Mouse (Mus musculus) lung, embryonic 16.5 days (tissue): ENCODE measurements around the gene Ggta1. TPM values are rescaled to one million over a fixed set of nuclear protein-coding genes. Genes with fewer than 3 reads are reported as not detected.

Experiments used
- ATAC-seq: fragments of 200-750 bp; cut with Nextera tagmentation; 2 replicates; pipeline ENCODE4 v1.8.0; 2017; ENCODE audit warnings: low read depth, mild to moderate bottlenecking, moderate library complexity
- H3K27ac ChIP-seq: fragments of 300-500 bp; sonication (generic); 2 replicates; pipeline ENCODE4 v1.5.1; 2014; ENCODE audit warnings: mild to moderate bottlenecking, control low read depth, low read length
- H3K27me3 ChIP-seq: fragments of 300-500 bp; sonication (generic); 2 replicates; pipeline ENCODE4 v1.6.1; 2014; ENCODE audit warnings: low read depth, low read length, mixed read lengths; ENCODE audit not compliant: control insufficient read depth, insufficient read depth
- H3K36me3 ChIP-seq: fragments of 300-500 bp; sonication (generic); 2 replicates; pipeline ENCODE4 v1.6.1; 2014; ENCODE audit warnings: low read length; ENCODE audit not compliant: control insufficient read depth, insufficient read depth
- H3K4me1 ChIP-seq: fragments of 300-500 bp; sonication (generic); replicated peaks from 2 replicates; pipeline ENCODE4 v1.6.1; 2014; ENCODE audit warnings: low read length, mixed read lengths; ENCODE audit not compliant: control insufficient read depth, insufficient read depth
- H3K4me2 ChIP-seq: fragments of 300-500 bp; sonication (generic); 2 replicates; pipeline ENCODE4 v1.6.1; 2014; ENCODE audit warnings: low read depth, low read length, control low read depth
- H3K4me3 ChIP-seq: fragments of 300-500 bp; sonication (generic); 2 replicates; pipeline ENCODE4 v1.5.1; 2014; ENCODE audit warnings: mild to moderate bottlenecking, low read length, control low read depth
- H3K9ac ChIP-seq: fragments of 300-500 bp; sonication (generic); 2 replicates; pipeline ENCODE4 v1.6.1; 2014; ENCODE audit warnings: low read length, control low read depth
- H3K9me3 ChIP-seq: fragments of 300-500 bp; sonication (generic); 2 replicates; pipeline ENCODE4 v1.6.1; 2016; ENCODE audit warnings: low read length; ENCODE audit not compliant: control insufficient read depth
- WGBS: fragments of 180-500 bp; shearing (Covaris S2); extraction: QIAGEN DNeasy Blood & Tissue Kit; methylation state at CpG from one replicate; pipeline ENCODE4 v1.1.7; 2014; 5-methylcytosine and 5-hydroxymethylcytosine counted together
- polyA plus RNA-seq: library from polyadenylated mRNA; unstranded; fragments of >200 nt; fragmentation: Nextera tagmentation; extraction: Ambion mirVana; gene quantifications from 2 replicates; pipeline ENCODE4 v1.2.1, GENCODE M21; 2015

Ggta1 gene
- polyA plus RNA-seq, 1 experiment from 2014 or later, result 21.9 TPM

- WGBS, result 45% methylated on average over 11 of the region's 11 CpGs
- Histone ChIP-seq H3K4me2 (no peak overlapping the region), H3K9ac (no peak overlapping the region), H3K4me3 (no peak overlapping the region), H3K36me3 (peaks cover 3% of the 10 kb centered on the region), H3K4me1 (peaks cover 5% of the 10 kb centered on the region), H3K9me3 (no peaks in the 10 kb centered on the region), H3K27me3 (no peaks in the 10 kb centered on the region), H3K27ac (no peak overlapping the region)
- peak; percentile 52; the same call in 1 of the 2 replicates for ATAC-seq
These were observed 65.3 kb downstream of the Ggta1 start for GRCm38 (mm10) chr2:35397590-35398173.

GRCm38 (mm10) chr2:35397096-35397495 lies 65.9 kb downstream of the Ggta1 start, which contains the start of gene 4930402F06Rik:
TSS of gene 4930402F06Rik (minus strand) at chr2:35397175.
- Histone ChIP-seq H3K27ac (no peak within 1 kb of the TSS), H3K4me3 (no peak within 1 kb of the TSS), H3K4me1 (peaks cover 5% of the 10 kb centered on the region), H3K9ac (no peak within 1 kb of the TSS), H3K27me3 (no peaks in the 10 kb centered on the region), H3K4me2 (no peak within 1 kb of the TSS), H3K9me3 (no peaks in the 10 kb centered on the region), H3K36me3 (no peaks in the 10 kb centered on the region; the same call in 1 of the 2 replicates)
- peak; percentile 43 for ATAC-seq
- 56% methylated on average over 5 of the region's 5 CpGs for WGBS

DNA sequence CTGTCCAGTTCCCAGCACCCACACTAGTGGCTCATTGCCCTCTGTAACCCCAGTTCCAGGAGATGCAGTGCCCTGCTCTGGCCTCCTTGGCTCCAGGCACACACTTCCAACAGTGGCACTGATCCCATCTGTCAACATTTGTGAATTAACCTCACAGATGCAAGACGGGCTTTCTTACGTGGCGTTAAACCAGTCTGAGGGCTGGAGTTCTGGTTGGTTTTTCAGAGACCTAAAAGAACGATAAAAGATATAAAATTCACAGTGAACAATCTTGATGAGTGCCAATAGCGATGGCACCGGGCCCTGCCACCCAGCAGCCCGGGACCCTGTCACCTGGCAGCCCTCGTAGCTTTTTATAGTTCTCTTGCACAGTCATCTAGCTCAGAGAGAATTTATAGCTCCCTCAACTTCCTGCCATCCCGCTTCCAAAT lies 77.6 kb downstream of the Ggta1 start:
- H3K4me2 ChIP-seq, result no peak overlapping the region
- H3K27ac ChIP-seq, result no peak overlapping the region
- H3K36me3 ChIP-seq, result no peaks in the 10 kb centered on the region
- H3K9me3 ChIP-seq, result peaks cover 4% of the 10 kb centered on the region
- no peak for ATAC-seq
- H3K4me3 ChIP-seq, result no peak overlapping the region
- no peaks in the 10 kb centered on the region for H3K4me1 ChIP-seq
- 65% methylated on average over 9 of the region's 9 CpGs for WGBS
- no peak overlapping the region for H3K9ac ChIP-seq
- no peaks in the 10 kb centered on the region for H3K27me3 ChIP-seq

- Histone ChIP-seq H3K27ac (no peak overlapping the region), H3K27me3 (no peaks in the 10 kb centered on the region)
- ATAC-seq, result no peak
These were observed 83.7 kb downstream of the Ggta1 start for GRCm38 (mm10) chr2:35379306-35379705.

GRCm38 (mm10) chr2:35377600-35377999 lies 85.4 kb downstream of the Ggta1 start:
- H3K27ac ChIP-seq, result no peak overlapping the region

More at GRCm38 (mm10) chr2:35379306-35379705, 83.7 kb downstream of the Ggta1 start:
- Histone ChIP-seq H3K9me3 (no peaks in the 10 kb centered on the region), H3K9ac (no peak overlapping the region), H3K4me3 (no peak overlapping the region), H3K4me1 (0 out of 2 replicates have a peak, but pooled peaks cover 3% of the 10 kb centered on the region), H3K4me2 (no peak overlapping the region), H3K36me3 (no peaks in the 10 kb centered on the region)
- 59% methylated on average over 9 of the region's 9 CpGs for WGBS

DNA sequence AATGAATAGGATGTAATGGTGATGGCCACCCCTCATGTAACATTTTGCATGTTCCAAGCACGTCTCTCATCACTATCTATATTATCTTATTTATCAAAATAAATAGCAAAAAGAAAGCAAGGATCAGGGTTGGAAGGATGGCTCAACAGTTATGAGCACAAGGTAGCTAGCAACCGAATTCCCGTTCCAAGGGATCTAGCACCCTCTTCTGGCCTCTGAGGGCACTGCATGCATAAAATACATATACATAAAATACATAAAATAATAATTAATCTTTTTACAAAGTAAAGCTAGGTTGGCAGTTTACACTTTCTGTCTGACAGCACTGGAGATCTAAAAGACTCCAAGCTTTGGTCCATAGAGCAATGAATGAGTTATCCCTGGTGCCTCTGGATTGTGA lies 90.0 kb downstream of the Ggta1 start:
- Histone ChIP-seq H3K4me2 (no peak overlapping the region), H3K4me3 (no peak overlapping the region), H3K27ac (no peak overlapping the region), H3K27me3 (no peaks in the 10 kb centered on the region), H3K4me1 (0 out of 2 replicates have a peak, but pooled peaks cover 3% of the 10 kb centered on the region), H3K9ac (no peak overlapping the region), H3K9me3 (no peaks in the 10 kb centered on the region), H3K36me3 (no peaks in the 10 kb centered on the region)
- 14% methylated on average over 3 of the region's 3 CpGs for WGBS
- no peak for ATAC-seq

More at GRCm38 (mm10) chr2:35377600-35377999, 85.4 kb downstream of the Ggta1 start:
- Histone ChIP-seq H3K36me3 (no peaks in the 10 kb centered on the region), H3K4me3 (no peak overlapping the region), H3K4me2 (no peak overlapping the region), H3K9me3 (no peaks in the 10 kb centered on the region), H3K4me1 (0 out of 2 replicates have a peak, but pooled peaks cover 3% of the 10 kb centered on the region), H3K27me3 (no peaks in the 10 kb centered on the region), H3K9ac (no peak overlapping the region)
- 17% methylated on average over 6 of the region's 6 CpGs for WGBS
- ATAC-seq, result no peak

DNA sequence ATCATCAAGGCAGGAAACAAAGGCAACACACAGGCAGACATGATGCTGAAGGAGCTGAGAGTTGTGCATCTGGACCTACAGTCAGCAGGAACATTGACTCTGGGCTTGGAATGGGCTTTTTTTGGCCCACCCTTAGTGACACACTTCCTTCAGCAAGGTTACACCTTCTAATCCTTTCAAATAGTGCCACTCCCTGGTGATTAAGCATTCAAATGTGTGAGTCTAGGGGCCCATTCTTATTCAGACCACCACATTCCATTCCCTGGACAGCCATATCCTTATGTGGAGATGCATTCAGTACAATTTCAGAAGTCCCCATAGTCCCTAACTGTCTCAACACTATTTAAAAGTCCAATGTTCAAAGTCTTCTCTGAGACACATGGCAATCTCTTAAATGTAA lies 92.3 kb downstream of the Ggta1 start:
- no peak overlapping the region for H3K9ac ChIP-seq
- H3K36me3 ChIP-seq, result no peaks in the 10 kb centered on the region
- no peaks in the 10 kb centered on the region for H3K27me3 ChIP-seq
- H3K4me3 ChIP-seq, result no peak overlapping the region
- no peak for ATAC-seq
- no peaks in the 10 kb centered on the region for H3K4me1 ChIP-seq
- no peak overlapping the region for H3K4me2 ChIP-seq
- no peak overlapping the region for H3K27ac ChIP-seq
- H3K9me3 ChIP-seq, result no peaks in the 10 kb centered on the region

DNA sequence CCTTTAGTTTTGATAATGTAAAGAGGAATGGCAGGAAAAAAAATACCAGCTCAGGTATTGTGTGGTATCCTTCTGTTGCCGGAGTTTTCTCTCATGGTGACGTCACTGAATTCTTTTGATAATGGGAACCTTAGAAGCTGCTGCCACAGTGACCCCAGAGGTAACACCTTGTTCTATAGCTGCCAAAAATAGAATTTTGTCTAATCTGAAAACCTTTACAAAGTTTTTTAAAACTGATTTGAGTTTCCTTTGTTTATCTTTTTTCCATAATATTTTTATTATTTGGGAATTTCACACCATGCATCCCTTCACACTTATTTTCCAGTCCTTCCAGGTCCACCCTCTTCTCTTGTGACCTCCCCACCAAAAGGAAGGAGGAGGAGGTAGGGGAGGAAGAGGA lies 95.4 kb downstream of the Ggta1 start, which contains the start of gene 4930568D16Rik:
Gene 4930568D16Rik, minus strand, starts transcription at position 101 of the 400 bp plus-strand sequence.
- no peak within 1 kb of the TSS for H3K4me3 ChIP-seq
- 47% methylated on average over 2 of the region's 2 CpGs for WGBS
- no peak within 1 kb of the TSS for H3K9ac ChIP-seq
- H3K4me2 ChIP-seq, result no peak within 1 kb of the TSS
- no peak for ATAC-seq
- H3K9me3 ChIP-seq, result peaks cover 2% of the 10 kb centered on the region; the same call in 1 of the 2 replicates
- H3K27ac ChIP-seq, result no peak within 1 kb of the TSS
- H3K36me3 ChIP-seq, result no peaks in the 10 kb centered on the region
- no peaks in the 10 kb centered on the region for H3K27me3 ChIP-seq
- H3K4me1 ChIP-seq, result no peaks in the 10 kb centered on the region
